Mouse (Mus musculus): ENCODE data around the gene Adgrg6. TPM values are rescaled to one million over a fixed set of nuclear protein-coding genes. Genes with fewer than 3 reads are reported as not detected.

The Adgrg6 gene
- total RNA-seq, 2 experiments from 2014 or later, result 3.3 to 4.7 TPM

GRCm38 (mm10) chr10:14450073-14450472 is 95.4 kb downstream of the Adgrg6 start:
- no peak for DNase-seq (ENCODE audit: extremely low spot score in 1 of 2, low spot score in 2 of 2)
- intact Hi-C loops (cut with DNase I), result no loop called here

GRCm38 (mm10) chr10:14445590-14446291 is 99.7 kb downstream of the Adgrg6 start:
- no peak for DNase-seq (ENCODE audit: extremely low spot score in 1 of 2, low spot score in 2 of 2)
- intact Hi-C loops (cut with DNase I), result no loop called here

GRCm38 (mm10) chr10:14440860-14441579 is 104.4 kb downstream of the Adgrg6 start:
- intact Hi-C loops (cut with DNase I), result no loop called here
- no peak for DNase-seq (ENCODE audit: extremely low spot score in 1 of 2, low spot score in 2 of 2)

GRCm38 (mm10) chr10:14404070-14404469 is 141.4 kb downstream of the Adgrg6 start:
- peak; percentile 18 to 45 for DNase-seq (ENCODE audit: extremely low spot score in 1 of 2, low spot score in 2 of 2)
- intact Hi-C loops (cut with DNase I), result loop anchor here (2.0 kb wide), 1 partner anchor 301 kb away; the partner anchor contains the start of genes Nmbr and Vta1

GRCm38 (mm10) chr10:14401744-14402143 is 143.7 kb downstream of the Adgrg6 start:
- no peak for DNase-seq (ENCODE audit: extremely low spot score in 1 of 2, low spot score in 2 of 2)
- intact Hi-C loops (cut with DNase I), result no loop called here

- DNase-seq (ENCODE audit: extremely low spot score in 1 of 2, low spot score in 2 of 2), result peak; percentile 75 to 88
- intact Hi-C loops (cut with DNase I), result loop anchor here (2.0 to 5.0 kb wide), 3 partner anchors 424 to 1374 kb away; partner anchors contain the start of gene Hivep2
Measured at GRCm38 (mm10) chr10:14391025-14391639, 154.3 kb downstream of the Adgrg6 start.

- no peak for DNase-seq (ENCODE audit: extremely low spot score in 1 of 2, low spot score in 2 of 2)
- intact Hi-C loops (cut with DNase I), result loop anchor here (5.0 to 10.0 kb wide), 2 partner anchors 53 to 171 kb away; no protein-coding TSS in a partner anchor
Measured at GRCm38 (mm10) chr10:14385574-14385973, 159.9 kb downstream of the Adgrg6 start.

- intact Hi-C loops (cut with DNase I), result no loop called here
- no peak for DNase-seq (ENCODE audit: extremely low spot score in 1 of 2, low spot score in 2 of 2)
Measured at GRCm38 (mm10) chr10:14365065-14365589, 180.3 kb downstream of the Adgrg6 start.

GRCm38 (mm10) chr10:14363226-14363625 is 182.2 kb downstream of the Adgrg6 start:
- no peak for DNase-seq (ENCODE audit: extremely low spot score in 1 of 2, low spot score in 2 of 2)
- intact Hi-C loops (cut with DNase I), result no loop called here

- DNase-seq (ENCODE audit: extremely low spot score in 1 of 2, low spot score in 2 of 2), result no peak
- intact Hi-C loops (cut with DNase I), result no loop called here
Measured at GRCm38 (mm10) chr10:14358271-14358670, 187.2 kb downstream of the Adgrg6 start.

Other genes starting within 250 kb of the Adgrg6 start
- 10 to 100 TPM; 70.8 to 81.4 TPM for gene Vta1, start 159.9 kb upstream of the Adgrg6 start, total RNA-seq (2021)
- gene Nmbr, start 159.9 kb upstream of the Adgrg6 start, total RNA-seq (2021), result 1 to 10 TPM; 6.6 to 8.5 TPM
- not detected for gene Gje1, start 172.6 kb upstream of the Adgrg6 start, total RNA-seq (2021)

Measured in left cerebral cortex, postnatal 10 days (tissue).